Mouse (Mus musculus) liver, embryonic 14.5 days (tissue): Measurements from ENCODE around the gene Dclre1c. TPM values are rescaled to one million over a fixed set of nuclear protein-coding genes. Genes with fewer than 3 reads are reported as not detected.
A peak's percentile ranks its signal among the peaks of the same experiment; 100 is the strongest.

Experiments used
- ATAC-seq: fragments of 200-750 bp; cut with Nextera tagmentation; 2 replicates; pipeline ENCODE4 v1.8.0; 2017; ENCODE audit warnings: moderate number of reproducible peaks, mild to moderate bottlenecking, moderate library complexity; ENCODE audit not compliant: insufficient read depth
- DNase-seq, 3 experiments: peaks; one replicate each; pipeline ENCODE4 v3.0.0-alpha.2; 2012 to 2013; ENCODE audit warnings: low read depth in 3 of 3, low spot score in 3 of 3
- H3K27ac ChIP-seq: fragments of 300-500 bp; sonication (generic); 2 replicates; pipeline ENCODE4 v1.5.1; 2014; ENCODE audit warnings: moderate library complexity, mild to moderate bottlenecking, control low read depth, inconsistent platforms
- H3K27me3 ChIP-seq: fragments of 300-500 bp; sonication (generic); 2 replicates; pipeline ENCODE4 v1.6.1; 2014; ENCODE audit warnings: mild to moderate bottlenecking, low read length, moderate library complexity; ENCODE audit not compliant: control insufficient read depth, insufficient read depth
- H3K36me3 ChIP-seq: fragments of 300-500 bp; sonication (generic); replicated peaks from 2 replicates; pipeline ENCODE4 v1.6.1; 2014; ENCODE audit warnings: low read depth; ENCODE audit not compliant: control insufficient read depth, insufficient read depth
- H3K4me1 ChIP-seq, 2 experiments: fragments of 200-500 bp in 1 of 2; fragments of 300-500 bp in 1 of 2; sonication (generic) in 1 of 2; replicated peaks; 2 replicates each; pipeline ENCODE4 v1.6.1; 2012 to 2014; ENCODE audit warnings: antibody characterized with exemption in 1 of 2, inconsistent platforms in 1 of 2, low read length in 1 of 2; ENCODE audit not compliant: control insufficient read depth in 2 of 2, insufficient read depth in 2 of 2
- H3K4me2 ChIP-seq: fragments of 300-500 bp; sonication (generic); 2 replicates; pipeline ENCODE4 v1.6.1; 2014; ENCODE audit warnings: low read depth, mild to moderate bottlenecking, control low read depth, moderate library complexity
- H3K4me3 ChIP-seq, 2 experiments: fragments of 200-500 bp in 1 of 2; fragments of 300-500 bp in 1 of 2; sonication (generic) in 1 of 2; 2 replicates each; pipeline ENCODE4 v1.5.1; 2012 to 2014; ENCODE audit warnings: low read depth in 2 of 2, low read length in 2 of 2, mild to moderate bottlenecking in 2 of 2, control low read depth in 1 of 2, inconsistent platforms in 1 of 2, moderate library complexity in 1 of 2; ENCODE audit not compliant: insufficient read depth in 1 of 2
- H3K9ac ChIP-seq: fragments of 300-500 bp; sonication (generic); replicated peaks from 2 replicates; pipeline ENCODE4 v1.6.1; 2014; ENCODE audit warnings: mild to moderate bottlenecking, control low read depth, moderate library complexity
- H3K9me3 ChIP-seq: fragments of 300-500 bp; sonication (generic); 2 replicates; pipeline ENCODE4 v1.6.1; 2016; ENCODE audit warnings: low read length, mixed read lengths; ENCODE audit not compliant: control insufficient read depth
- CTCF ChIP-seq: IDR thresholded peaks from 2 replicates; pipeline ENCODE4 v1.5.1; 2016; ENCODE audit warnings: antibody characterized with exemption, low read depth, control low read depth
- EP300 ChIP-seq: IDR thresholded peaks from 2 replicates; pipeline ENCODE4 v1.6.1; 2016; ENCODE audit warnings: antibody characterized with exemption, low read depth
- WGBS: fragments of 180-500 bp; shearing (Covaris S2); extraction: QIAGEN DNeasy Blood & Tissue Kit; methylation state at CpG from one replicate; pipeline ENCODE4 v1.1.7; 2014; ENCODE audit not compliant: insufficient replicate concordance; 5-methylcytosine and 5-hydroxymethylcytosine counted together
- polyA plus RNA-seq, 2 experiments: library from polyadenylated mRNA; depleted of rRNA in 1 of 2; stranded (reverse) in 1 of 2; unstranded in 1 of 2; fragments of >200 nt; fragmentation: Nextera tagmentation in 1 of 2; extraction: Ambion mirVana in 1 of 2; gene quantifications; 2 replicates each; pipeline versions ENCODE4 v1.2.1 to v1.2.3; 2012 to 2014

The Dclre1c gene
- polyA plus RNA-seq, 2 experiments: 3.0 to 4.6 TPM

DNA sequence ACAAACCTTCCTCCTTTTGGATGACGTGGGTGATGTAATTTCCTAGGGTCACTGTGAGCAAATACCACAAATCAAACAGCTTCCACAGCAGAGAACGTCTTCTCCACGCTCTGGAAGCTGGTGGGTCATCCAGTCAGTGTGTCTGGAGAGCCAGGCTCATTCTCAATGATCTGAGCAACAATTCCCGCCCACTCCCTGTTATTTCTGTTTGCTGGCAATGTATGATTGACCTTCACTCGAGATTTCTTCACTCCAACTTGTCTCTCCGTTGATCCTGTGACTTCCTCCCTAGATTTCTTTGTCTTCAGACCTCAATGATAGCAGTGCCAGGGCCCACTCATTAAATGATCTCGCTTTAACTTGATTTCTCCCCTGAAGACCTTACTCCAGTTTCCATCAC is 16.2 kb upstream of the Dclre1c start:
- Histone ChIP-seq H3K27ac (no peak overlapping the region), H3K9ac (no peak overlapping the region), H3K36me3 (no peaks in the 10 kb centered on the region), H3K4me3 (no peak overlapping the region), H3K4me1 (no peaks in the 10 kb centered on the region), H3K4me2 (no peak overlapping the region), H3K27me3 (no peaks in the 10 kb centered on the region), H3K9me3 (no peaks in the 10 kb centered on the region)
- DNase-seq: no peak
- 38% methylated on average over 7 of the region's 7 CpGs for WGBS
- ATAC-seq: no peak
- no peak for TF ChIP-seq CTCF
- TF ChIP-seq EP300: no peak

- no peak overlapping the region for H3K4me3 ChIP-seq
- H3K4me2 ChIP-seq: no peak overlapping the region
- no peak overlapping the region for H3K27ac ChIP-seq
- 0 out of 4 replicates have a peak, but pooled peaks cover 2% of the 10 kb centered on the region in 2 experiments for H3K4me1 ChIP-seq
- 29% methylated on average over 4 of the region's 4 CpGs for whole genome bisulfite sequencing
- TF ChIP-seq CTCF (peak; percentile 80), EP300 (no peak)
- H3K9ac ChIP-seq: no peak overlapping the region
- no peaks in the 10 kb centered on the region for H3K36me3 ChIP-seq
- H3K27me3 ChIP-seq: peaks cover 4% of the 10 kb centered on the region
- peak; percentile 30 to 39 (median 33) for DNase-seq
- H3K9me3 ChIP-seq: no peaks in the 10 kb centered on the region
- ATAC-seq: no peak
These were observed 9.7 kb upstream of the Dclre1c start for GRCm38 (mm10) chr2:3414241-3414640.

- Histone ChIP-seq H3K9me3 (no peaks in the 10 kb centered on the region), H3K4me2 (no peak overlapping the region), H3K27me3 (peaks cover 4% of the 10 kb centered on the region), H3K9ac (no peak overlapping the region), H3K4me3 (no peak overlapping the region), H3K4me1 (peaks cover 2% of the 10 kb centered on the region in 2 experiments; a peak in 1 of 4 replicates), H3K36me3 (no peaks in the 10 kb centered on the region), H3K27ac (no peak overlapping the region)
- WGBS: 38% methylated on average over 1 of the region's 1 CpGs
- ATAC-seq (no peak), DNase-seq (no peak)
- TF ChIP-seq CTCF: no peak
- TF ChIP-seq EP300: no peak
These were observed 8.3 kb upstream of the Dclre1c start for GRCm38 (mm10) chr2:3415676-3416075.

DNA sequence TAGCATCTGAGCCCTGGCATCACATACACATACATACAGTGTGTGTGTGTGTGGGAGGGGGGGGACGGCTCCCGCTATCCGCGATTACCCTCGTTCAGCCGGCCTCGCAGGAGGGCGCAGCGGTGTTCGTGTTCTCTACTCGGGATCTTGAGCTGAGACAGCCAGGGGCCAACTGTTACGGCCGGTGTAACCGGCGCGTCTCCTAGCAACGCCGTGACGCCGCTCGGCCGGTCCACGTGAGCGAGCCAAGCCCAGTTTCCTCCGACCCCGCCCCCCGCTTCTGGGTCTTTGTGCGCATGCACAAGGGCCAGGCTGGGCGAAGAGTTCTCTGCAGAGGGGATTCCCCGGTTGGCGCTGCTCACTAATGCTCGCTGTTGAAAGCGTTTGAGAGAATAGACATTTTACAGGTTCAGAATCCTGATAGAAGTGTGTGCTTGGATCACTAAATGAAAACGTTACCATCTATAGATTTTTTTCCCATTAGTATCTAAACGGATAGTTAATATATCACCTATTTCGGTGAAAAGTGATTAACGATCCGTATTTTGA is 5.0 kb upstream of the Dclre1c start:
- H3K9me3 ChIP-seq: no peaks in the 10 kb centered on the region
- H3K4me1 ChIP-seq: peaks cover 2 to 5% of the 10 kb centered on the region in 2 experiments; a peak in 2 of 4 replicates
- ATAC-seq: peak; percentile 76
- no peak overlapping the region for H3K27ac ChIP-seq
- peak overlapping the region; percentile 85 for H3K4me2 ChIP-seq
- 2% methylated on average over 38 of the region's 38 CpGs for WGBS
- peak overlapping the region; percentile 44 to 46 for H3K4me3 ChIP-seq
- DNase-seq: peak; percentile 73 to 88 (median 73)
- TF ChIP-seq EP300 (no peak), CTCF (no peak)
- H3K9ac ChIP-seq: no peak overlapping the region; the same call in 1 of the 2 replicates
- H3K36me3 ChIP-seq: no peaks in the 10 kb centered on the region
- H3K27me3 ChIP-seq: peaks cover 4% of the 10 kb centered on the region

- Histone ChIP-seq H3K4me2 (no peak overlapping the region), H3K27ac (no peak overlapping the region), H3K9ac (no peak overlapping the region), H3K4me3 (no peak overlapping the region), H3K4me1 (peaks cover 4 to 9% of the 10 kb centered on the region in 2 experiments; a peak in 2 of 4 replicates), H3K36me3 (no peaks in the 10 kb centered on the region), H3K27me3 (peaks cover 4% of the 10 kb centered on the region), H3K9me3 (no peaks in the 10 kb centered on the region)
- ATAC-seq: no peak
- no peak for TF ChIP-seq CTCF
- TF ChIP-seq EP300: no peak
- 67% methylated on average over 4 of the region's 4 CpGs for WGBS
- no peak for DNase-seq
These were observed 3.8 kb upstream of the Dclre1c start for GRCm38 (mm10) chr2:3420157-3420556.
